Mouse (Mus musculus): ENCODE measurements at regions not wholly inside any gene's neighbourhood (a gene's known extent, or its start where the extent isn't known, plus 50 kb on each side); places are given as distances from the start of the nearest gene placed in this dataset.
A peak's percentile ranks its signal among the peaks of the same experiment; 100 is the strongest.

- DNase-seq (ENCODE audit: extremely low spot score in 1 of 2, low spot score in 2 of 2), result peak in 1 of 2 experiments; percentile 22
These were observed 222.5 kb upstream of the Gm10801 start for GRCm38 (mm10) chr2:98439532-98439931.

DNA sequence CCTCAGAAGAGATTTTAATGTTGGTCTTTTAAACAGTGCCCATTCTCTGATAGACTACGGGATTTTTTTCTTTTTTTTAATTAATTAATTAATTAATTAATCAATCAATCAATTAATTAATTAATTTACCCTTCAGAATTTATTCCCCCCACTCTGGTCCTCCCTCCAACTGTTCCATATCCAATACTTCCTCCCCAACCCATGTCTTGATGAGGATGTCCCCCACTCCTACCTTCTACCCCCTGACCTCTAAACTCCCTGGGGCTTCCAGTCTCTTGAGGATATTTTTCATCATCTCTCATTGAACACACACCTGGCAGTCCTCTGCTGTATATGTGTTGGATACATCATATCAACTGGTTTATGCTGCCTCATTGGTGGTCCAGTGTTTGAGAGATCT is 180.5 kb upstream of the Gm10801 start:
- no peak for TF ChIP-seq CTCF (IDR thresholded peaks at IDR 0.05)
- intact Hi-C loops (cut with DNase I), result no loop called here

More at GRCm38 (mm10) chr2:98439532-98439931, 222.5 kb upstream of the Gm10801 start:
- no peak for TF ChIP-seq CTCF (IDR thresholded peaks at IDR 0.05)
- no peak overlapping the region for H3K4me3 ChIP-seq
- no peak overlapping the region for H3K27ac ChIP-seq
- intact Hi-C loops (cut with DNase I), result no loop called here

More for the DNA sequence above, 180.5 kb upstream of the Gm10801 start:
- DNase-seq (ENCODE audit: extremely low spot score in 1 of 2, low spot score in 2 of 2), result no peak
- Histone ChIP-seq H3K4me3 (no peak overlapping the region), H3K27ac (no peak overlapping the region)
